Mouse (Mus musculus): ENCODE measurements around the gene Ago3. TPM values are rescaled to one million over a fixed set of nuclear protein-coding genes. Genes with fewer than 3 reads are reported as not detected.

Gene Ago3
- polyA plus RNA-seq, 1 experiment, result 13.3 TPM

DNA sequence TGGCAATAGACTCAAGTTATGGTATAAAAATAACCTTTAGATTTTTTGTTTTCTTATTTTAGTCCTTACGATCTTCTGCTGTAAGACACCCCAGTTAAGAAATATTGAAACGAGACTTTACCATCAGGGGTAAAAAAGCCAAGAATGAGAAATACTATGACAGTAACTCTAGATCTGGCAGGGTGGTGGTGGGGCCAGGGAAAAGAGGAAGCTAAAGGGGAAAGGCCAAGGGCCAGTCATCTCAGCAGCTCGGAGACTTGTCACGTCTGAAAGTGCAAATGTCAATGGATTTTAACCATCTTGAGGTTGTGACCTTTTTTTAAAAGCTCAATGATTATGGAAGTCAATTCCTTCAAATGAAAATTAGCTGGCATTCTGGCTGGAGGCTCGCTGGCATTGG is 8.9 kb upstream of the Ago3 start:
- H3K4me3 ChIP-seq (replicated peaks; ENCODE audit: insufficient read depth, low read depth, low read length), result no peak overlapping the region
- no peak overlapping the region for H3K27ac ChIP-seq (ENCODE audit: insufficient read depth, low read length)
- H3K27me3 ChIP-seq (ENCODE audit: control insufficient read depth, insufficient read depth, low read length), result no peaks in the 10 kb centered on the region
- TF ChIP-seq POLR2A (IDR thresholded peaks at IDR 0.05; ENCODE audit: borderline replicate concordance, insufficient read depth, low read length) (no peak), CTCF (IDR thresholded peaks at IDR 0.05; ENCODE audit: borderline replicate concordance, insufficient read depth, low read depth, low read length) (no peak)
- DNase-seq, result no peak
- peaks cover 4% of the 10 kb centered on the region for H3K4me1 ChIP-seq (ENCODE audit: control insufficient read depth, insufficient read depth, low read length)
- 95% methylated on average over 5 of the region's 5 CpGs for WGBS

DNA sequence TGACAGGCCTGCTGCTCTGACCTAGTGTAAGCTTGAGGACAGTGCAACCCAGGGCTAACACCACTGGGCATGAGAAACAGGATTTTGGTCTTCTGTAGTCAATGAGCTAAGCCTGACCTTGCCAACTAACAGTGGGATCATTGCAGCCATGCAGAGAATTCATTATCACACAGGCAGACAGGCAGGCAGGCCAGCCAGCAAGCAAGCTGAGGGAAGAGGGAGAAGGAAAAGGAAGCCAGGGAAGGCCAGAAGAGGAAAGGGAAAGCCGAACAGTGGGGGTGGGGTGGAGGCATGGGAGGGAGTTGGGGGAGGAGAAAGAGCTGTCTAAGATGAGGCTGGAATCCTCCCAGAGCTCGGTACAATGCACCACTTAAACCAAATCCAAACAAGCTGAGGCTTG is 6.9 kb upstream of the Ago3 start:
- H3K4me3 ChIP-seq (replicated peaks; ENCODE audit: insufficient read depth, low read depth, low read length), result no peak overlapping the region
- no peak overlapping the region for H3K27ac ChIP-seq (ENCODE audit: insufficient read depth, low read length)
- 2% methylated on average over 2 of the region's 2 CpGs for WGBS
- peak; percentile 36 to 75 for DNase-seq
- H3K4me1 ChIP-seq (ENCODE audit: control insufficient read depth, insufficient read depth, low read length), result peaks cover 4% of the 10 kb centered on the region
- no peak for TF ChIP-seq POLR2A (IDR thresholded peaks at IDR 0.05; ENCODE audit: borderline replicate concordance, insufficient read depth, low read length)
- no peak for TF ChIP-seq CTCF (IDR thresholded peaks at IDR 0.05; ENCODE audit: borderline replicate concordance, insufficient read depth, low read depth, low read length)
- H3K27me3 ChIP-seq (ENCODE audit: control insufficient read depth, insufficient read depth, low read length), result no peaks in the 10 kb centered on the region

DNA sequence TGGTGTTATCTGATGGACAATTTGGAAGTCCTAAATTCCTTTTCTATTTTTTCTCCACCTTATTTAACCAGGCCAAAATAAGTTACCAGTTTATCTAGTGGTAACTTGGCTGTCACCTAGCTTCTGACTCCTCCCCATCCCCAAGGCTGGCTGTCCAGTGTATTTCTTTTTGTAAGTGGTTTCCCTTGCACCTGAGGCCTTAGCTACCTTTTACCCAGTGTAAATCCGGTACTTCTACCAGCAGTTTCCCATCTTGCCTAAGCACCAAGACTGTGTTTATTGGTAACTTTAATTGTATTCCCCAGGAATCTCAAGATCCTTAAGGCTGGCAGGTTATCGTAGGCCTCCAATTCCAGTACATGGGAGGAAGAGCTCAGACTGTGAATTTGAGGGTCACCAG is 4.7 kb upstream of the Ago3 start:
- WGBS, result 97% methylated on average over 2 of the region's 2 CpGs
- no peak for TF ChIP-seq POLR2A (IDR thresholded peaks at IDR 0.05; ENCODE audit: borderline replicate concordance, insufficient read depth, low read length)
- no peak for TF ChIP-seq CTCF (IDR thresholded peaks at IDR 0.05; ENCODE audit: borderline replicate concordance, insufficient read depth, low read depth, low read length)
- Histone ChIP-seq H3K4me3 (replicated peaks; ENCODE audit: insufficient read depth, low read depth, low read length) (no peak overlapping the region), H3K27me3 (ENCODE audit: control insufficient read depth, insufficient read depth, low read length) (no peaks in the 10 kb centered on the region), H3K27ac (ENCODE audit: insufficient read depth, low read length) (no peak overlapping the region), H3K4me1 (ENCODE audit: control insufficient read depth, insufficient read depth, low read length) (peaks cover 4% of the 10 kb centered on the region)
- DNase-seq, result no peak

DNA sequence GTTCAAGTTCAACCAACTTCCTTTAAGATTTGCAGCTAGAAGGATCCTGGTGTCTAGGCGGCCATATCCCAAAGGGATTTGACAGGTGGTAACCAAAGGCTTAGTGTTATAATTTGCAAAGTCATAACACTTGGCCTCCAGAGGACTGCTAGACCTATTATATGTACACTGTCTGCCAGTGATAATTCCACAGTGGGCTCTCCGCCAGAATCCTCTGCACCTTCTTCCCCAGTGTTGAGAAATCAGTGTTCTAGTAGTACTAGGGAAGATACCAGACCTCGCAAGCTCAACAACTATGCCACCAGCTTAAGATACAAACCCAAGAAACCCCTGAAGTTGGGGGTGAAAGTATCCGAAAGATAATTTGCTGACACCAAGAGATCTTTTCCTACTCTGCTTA is 3.8 kb upstream of the Ago3 start:
- Histone ChIP-seq H3K27ac (ENCODE audit: insufficient read depth, low read length) (no peak overlapping the region), H3K27me3 (ENCODE audit: control insufficient read depth, insufficient read depth, low read length) (no peaks in the 10 kb centered on the region), H3K4me3 (replicated peaks; ENCODE audit: insufficient read depth, low read depth, low read length) (no peak overlapping the region), H3K4me1 (ENCODE audit: control insufficient read depth, insufficient read depth, low read length) (peaks cover 4% of the 10 kb centered on the region)
- no peak for DNase-seq
- TF ChIP-seq CTCF (IDR thresholded peaks at IDR 0.05; ENCODE audit: borderline replicate concordance, insufficient read depth, low read depth, low read length), result no peak
- WGBS, result 97% methylated on average over 4 of the region's 4 CpGs

DNA sequence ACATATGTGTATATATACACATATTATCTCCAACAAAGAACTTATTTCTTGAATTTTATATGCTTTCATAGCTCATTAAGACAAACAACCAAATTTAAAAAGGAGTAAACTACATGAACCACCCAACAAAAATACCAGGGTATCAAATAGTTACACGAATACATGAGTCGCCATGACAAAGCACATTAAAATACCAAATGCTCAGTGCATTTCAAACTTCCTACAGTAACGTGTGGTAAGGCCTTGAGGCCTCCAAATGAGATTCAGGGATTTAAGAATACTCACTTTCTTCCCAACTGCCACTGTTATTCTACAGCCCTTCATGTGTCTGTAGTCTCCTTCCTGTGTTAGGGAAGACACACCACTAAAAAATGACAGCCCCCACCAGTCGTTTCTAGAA is 2.4 kb upstream of the Ago3 start:
- no peak overlapping the region for H3K27ac ChIP-seq (ENCODE audit: insufficient read depth, low read length)
- H3K27me3 ChIP-seq (ENCODE audit: control insufficient read depth, insufficient read depth, low read length), result no peaks in the 10 kb centered on the region
- WGBS, result 80% methylated on average over 4 of the region's 4 CpGs
- peaks cover 4% of the 10 kb centered on the region for H3K4me1 ChIP-seq (ENCODE audit: control insufficient read depth, insufficient read depth, low read length)
- no peak overlapping the region for H3K4me3 ChIP-seq (replicated peaks; ENCODE audit: insufficient read depth, low read depth, low read length)
- no peak for TF ChIP-seq POLR2A (IDR thresholded peaks at IDR 0.05; ENCODE audit: borderline replicate concordance, insufficient read depth, low read length)
- no peak for TF ChIP-seq CTCF (IDR thresholded peaks at IDR 0.05; ENCODE audit: borderline replicate concordance, insufficient read depth, low read depth, low read length)
- DNase-seq, result no peak

DNA sequence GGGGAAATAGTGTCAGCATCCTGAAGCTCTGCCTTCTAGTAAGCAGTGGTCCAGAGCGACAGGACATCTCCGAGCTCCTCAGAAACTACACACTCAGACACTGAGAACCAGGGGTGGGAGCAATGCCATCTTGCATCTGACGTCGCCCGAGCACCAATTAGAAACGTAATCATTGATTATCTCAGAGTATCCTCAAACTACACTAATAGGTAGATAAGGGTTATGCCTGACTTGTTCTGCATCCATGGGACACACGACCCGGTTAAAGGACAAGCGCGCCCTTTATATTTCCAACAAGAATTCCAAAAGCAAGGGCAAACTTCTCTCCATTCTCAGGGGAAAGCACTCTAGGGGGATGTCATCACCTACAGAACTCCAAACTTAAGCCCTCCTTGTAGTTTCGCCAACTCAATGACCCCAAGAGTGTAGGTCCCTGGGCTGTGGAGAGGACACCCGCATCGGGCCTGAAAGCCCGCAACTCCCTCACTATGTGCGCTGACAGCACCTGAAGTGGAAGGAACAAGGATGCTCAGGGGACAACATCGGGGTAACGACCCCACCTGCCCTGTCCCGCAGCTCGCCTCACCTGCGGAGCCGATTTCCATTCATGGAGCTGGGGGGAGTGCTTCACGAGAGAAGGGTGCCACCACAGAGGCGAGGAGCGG is 542 bp downstream of the Ago3 start:
- no peak for DNase-seq
- H3K27ac ChIP-seq (ENCODE audit: insufficient read depth, low read length), result peak overlapping the region; percentile 50
- H3K4me3 ChIP-seq (replicated peaks; ENCODE audit: insufficient read depth, low read depth, low read length), result peak overlapping the region; percentile 95
- under 1% methylated on average over 24 of the region's 24 CpGs for WGBS
- H3K4me1 ChIP-seq (ENCODE audit: control insufficient read depth, insufficient read depth, low read length), result no peaks in the 10 kb centered on the region
- TF ChIP-seq CTCF (IDR thresholded peaks at IDR 0.05; ENCODE audit: borderline replicate concordance, insufficient read depth, low read depth, low read length) (no peak), POLR2A (IDR thresholded peaks at IDR 0.05; ENCODE audit: borderline replicate concordance, insufficient read depth, low read length) (no peak)
- H3K27me3 ChIP-seq (ENCODE audit: control insufficient read depth, insufficient read depth, low read length), result no peaks in the 10 kb centered on the region

DNA sequence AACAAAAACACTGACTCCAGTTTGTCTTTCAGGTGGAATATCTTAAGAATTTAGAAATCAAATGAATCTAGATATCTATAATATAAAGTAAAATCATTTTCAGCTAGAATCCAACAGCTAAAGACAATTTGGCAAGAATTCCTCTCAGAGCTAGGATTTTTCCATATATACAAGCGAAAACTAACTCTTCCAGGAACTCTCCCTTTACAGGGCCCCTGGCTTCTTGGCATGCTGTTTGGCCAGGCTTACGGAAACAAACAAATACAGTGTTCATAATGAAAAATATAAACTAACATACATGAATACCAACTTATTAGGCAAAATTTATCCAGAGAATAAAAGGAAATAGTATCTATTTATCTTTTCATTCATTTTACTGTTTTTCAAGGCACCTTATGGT is 5.5 kb downstream of the Ago3 start:
- TF ChIP-seq CTCF (IDR thresholded peaks at IDR 0.05; ENCODE audit: borderline replicate concordance, insufficient read depth, low read depth, low read length) (no peak), POLR2A (IDR thresholded peaks at IDR 0.05; ENCODE audit: borderline replicate concordance, insufficient read depth, low read length) (no peak)
- Histone ChIP-seq H3K27me3 (ENCODE audit: control insufficient read depth, insufficient read depth, low read length) (no peaks in the 10 kb centered on the region), H3K27ac (ENCODE audit: insufficient read depth, low read length) (no peak overlapping the region), H3K4me1 (ENCODE audit: control insufficient read depth, insufficient read depth, low read length) (no peaks in the 10 kb centered on the region), H3K4me3 (replicated peaks; ENCODE audit: insufficient read depth, low read depth, low read length) (no peak overlapping the region)
- no peak for DNase-seq
- 51% methylated on average over 2 of the region's 2 CpGs for WGBS

DNA sequence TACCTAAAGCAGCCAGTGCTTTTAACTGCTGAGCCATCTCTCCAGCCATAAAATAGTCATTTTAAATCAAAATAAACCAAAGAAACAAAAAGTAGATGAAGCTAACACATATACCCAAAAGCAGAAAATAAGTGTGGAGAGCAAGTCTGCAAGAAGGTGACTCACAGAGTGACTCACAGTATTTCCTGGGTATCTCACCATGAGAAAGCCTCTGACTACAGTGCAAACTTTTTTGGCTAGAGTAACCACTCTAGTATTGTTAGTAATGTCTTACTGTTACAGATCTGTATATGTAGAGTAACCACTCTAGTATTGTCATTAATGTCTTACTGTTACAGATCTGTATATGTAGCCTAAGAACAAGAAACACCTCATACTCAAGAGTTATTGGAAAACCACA is 13.6 kb downstream of the Ago3 start:
- TF ChIP-seq POLR2A (IDR thresholded peaks at IDR 0.05; ENCODE audit: borderline replicate concordance, insufficient read depth, low read length) (no peak), CTCF (IDR thresholded peaks at IDR 0.05; ENCODE audit: borderline replicate concordance, insufficient read depth, low read depth, low read length) (no peak)

More for the DNA sequence above, 13.6 kb downstream of the Ago3 start:
- DNase-seq, result no peak
- Histone ChIP-seq H3K4me1 (ENCODE audit: control insufficient read depth, insufficient read depth, low read length) (no peaks in the 10 kb centered on the region), H3K27ac (ENCODE audit: insufficient read depth, low read length) (no peak overlapping the region), H3K27me3 (ENCODE audit: control insufficient read depth, insufficient read depth, low read length) (no peaks in the 10 kb centered on the region), H3K4me3 (replicated peaks; ENCODE audit: insufficient read depth, low read depth, low read length) (no peak overlapping the region)
